Mouse (Mus musculus) megakaryocyte, embryonic 14.5 days (primary cell): ENCODE results near the gene Baiap2.

Source experiments
- FLI1 ChIP-seq: IDR thresholded peaks from 2 replicates; pipeline ENCODE4 v1.6.1; 2012; ENCODE audit warnings: low read length, inconsistent platforms, mixed read lengths
- GATA1 ChIP-seq: IDR thresholded peaks from 3 replicates; pipeline ENCODE4 v1.6.1; 2012; ENCODE audit warnings: mixed read lengths, low read length, inconsistent platforms, borderline replicate concordance

GRCm38 (mm10) chr11:119919432-119919831, 23.1 kb upstream of the Baiap2 start:
- TF ChIP-seq GATA1 (no peak), FLI1 (no peak)
